Mouse (Mus musculus) heart, embryonic 14.5 days (tissue): ENCODE measurements around the gene Sox18. TPM values are rescaled to one million over a fixed set of nuclear protein-coding genes. Genes with fewer than 3 reads are reported as not detected.

Source experiments
- ATAC-seq: fragments of 200-750 bp; cut with Nextera tagmentation; 2 replicates; pipeline ENCODE4 v1.8.0; 2017; ENCODE audit warnings: low read depth, moderate TSS enrichment; ENCODE audit not compliant: insufficient number of reproducible peaks, insufficient read depth, low FRiP score
- H3K27ac ChIP-seq, 2 experiments: fragments of 200-500 bp in 1 of 2; fragments of 300-500 bp in 1 of 2; sonication (generic) in 1 of 2; replicated peaks in 1 of 2; 2 replicates each; pipeline ENCODE4 v1.5.1; 2012 to 2014; ENCODE audit warnings: low read depth in 2 of 2, low read length in 2 of 2, control low read depth in 1 of 2, mild to moderate bottlenecking in 1 of 2, mixed read lengths in 1 of 2; ENCODE audit not compliant: control insufficient read depth in 1 of 2, insufficient read depth in 1 of 2
- H3K27me3 ChIP-seq: fragments of 300-500 bp; sonication (generic); 2 replicates; pipeline ENCODE4 v1.6.1; 2014; ENCODE audit warnings: mild to moderate bottlenecking, low read length, control low read depth; ENCODE audit not compliant: control insufficient read depth, insufficient read depth
- H3K36me3 ChIP-seq: fragments of 300-500 bp; sonication (generic); 2 replicates; pipeline ENCODE4 v1.6.1; 2014; ENCODE audit warnings: mild to moderate bottlenecking, control low read depth, low read length, mixed read lengths; ENCODE audit not compliant: control insufficient read depth, insufficient read depth
- H3K4me1 ChIP-seq, 2 experiments: fragments of 200-500 bp in 1 of 2; fragments of 300-500 bp in 1 of 2; sonication (generic) in 1 of 2; 2 replicates each; pipeline ENCODE4 v1.6.1; 2012 to 2014; ENCODE audit warnings: low read length in 2 of 2, control low read depth in 1 of 2, mixed read lengths in 1 of 2; ENCODE audit not compliant: control insufficient read depth in 2 of 2, insufficient read depth in 2 of 2
- H3K4me2 ChIP-seq: fragments of 300-500 bp; sonication (generic); 2 replicates; pipeline ENCODE4 v1.6.1; 2014; ENCODE audit warnings: mild to moderate bottlenecking, low read length
- H3K4me3 ChIP-seq, 2 experiments: fragments of 200-500 bp in 1 of 2; fragments of 300-500 bp in 1 of 2; sonication (generic) in 1 of 2; 2 replicates each; pipeline ENCODE4 v1.5.1; 2012 to 2014; ENCODE audit warnings: low read length in 2 of 2, mild to moderate bottlenecking in 2 of 2, control low read depth in 1 of 2, low read depth in 1 of 2, moderate library complexity in 1 of 2; ENCODE audit not compliant: control insufficient read depth in 1 of 2, insufficient read depth in 1 of 2
- H3K9ac ChIP-seq: fragments of 300-500 bp; sonication (generic); 2 replicates; pipeline ENCODE4 v1.6.1; 2014; ENCODE audit warnings: mild to moderate bottlenecking, low read length
- H3K9me3 ChIP-seq: fragments of 300-500 bp; sonication (generic); 2 replicates; pipeline ENCODE4 v1.6.1; 2016; ENCODE audit warnings: low read length, control low read depth; ENCODE audit not compliant: control insufficient read depth
- WGBS: fragments of 180-500 bp; shearing (Covaris S2); extraction: QIAGEN DNeasy Blood & Tissue Kit; methylation state at CpG from one replicate; pipeline ENCODE4 v1.1.7; 2014; 5-methylcytosine and 5-hydroxymethylcytosine counted together
- polyA plus RNA-seq: library from polyadenylated mRNA; unstranded; fragments of >200 nt; fragmentation: Nextera tagmentation; extraction: Ambion mirVana; gene quantifications from 2 replicates; pipeline ENCODE4 v1.2.1, GENCODE M21; 2014

Sox18 gene
- polyA plus RNA-seq, 1 experiment from 2014 or later, result 44.1 TPM

- Histone ChIP-seq H3K36me3 (0 out of 2 replicates have a peak, but pooled peaks cover 3% of the 10 kb centered on the region), H3K4me1 (peaks cover 12% of the 10 kb centered on the region in 2 experiments), H3K4me3 (peak overlapping the region; percentile 69 to 71), H3K27me3 (no peaks in the 10 kb centered on the region), H3K9ac (peak overlapping the region; percentile 90), H3K9me3 (no peaks in the 10 kb centered on the region), H3K4me2 (peak overlapping the region; percentile 83), H3K27ac (peak overlapping the region in 1 of 2 experiments; percentile 65; a peak in 1 of 4 replicates)
- WGBS, result 11% methylated on average over 7 of the region's 7 CpGs
- ATAC-seq, result peak; percentile 7; the same call in 1 of the 2 replicates
Measured at GRCm38 (mm10) chr2:181680716-181681117, 9.3 kb upstream of the Sox18 start.

GRCm38 (mm10) chr2:181679951-181680715, 8.7 kb upstream of the Sox18 start, which contains the start of gene Tcea2:
TSS of gene Tcea2 (plus strand) at chr2:181680310.
- under 1% methylated on average over 55 of the region's 69 CpGs for WGBS
- Histone ChIP-seq H3K4me1 (peaks cover 17 to 18% of the 10 kb centered on the region in 2 experiments), H3K27me3 (no peaks in the 10 kb centered on the region), H3K9ac (peak within 1 kb of the TSS; percentile 90), H3K4me3 (peak within 1 kb of the TSS; percentile 69 to 71), H3K27ac (peak within 1 kb of the TSS; percentile 17 to 65; a peak in 3 of 4 replicates), H3K9me3 (no peaks in the 10 kb centered on the region), H3K4me2 (peak within 1 kb of the TSS; percentile 83), H3K36me3 (no peaks in the 10 kb centered on the region)
- ATAC-seq, result peak; percentile 9

- WGBS, result 45% methylated on average over 1 of the region's 1 CpGs
- Histone ChIP-seq H3K4me1 (peaks cover 17 to 19% of the 10 kb centered on the region in 2 experiments), H3K9ac (no peak overlapping the region), H3K4me3 (no peak overlapping the region), H3K27ac (no peak overlapping the region), H3K27me3 (peaks cover 9% of the 10 kb centered on the region; the same call in 1 of the 2 replicates), H3K9me3 (no peaks in the 10 kb centered on the region), H3K36me3 (no peaks in the 10 kb centered on the region), H3K4me2 (no peak overlapping the region)
- 0 out of 2 replicates have a peak, but pooled peaks have one; percentile 29 for ATAC-seq
Measured at GRCm38 (mm10) chr2:181678780-181679179, 7.3 kb upstream of the Sox18 start.

- ATAC-seq, result no peak
- no peaks in the 10 kb centered on the region for H3K9me3 ChIP-seq
- no peak overlapping the region for H3K9ac ChIP-seq
- H3K4me1 ChIP-seq, result peaks cover 17 to 19% of the 10 kb centered on the region in 2 experiments
- H3K27ac ChIP-seq, result peak overlapping the region; percentile 46 to 61; a peak in 3 of 4 replicates
- H3K36me3 ChIP-seq, result no peaks in the 10 kb centered on the region
- H3K4me3 ChIP-seq, result no peak overlapping the region
- no peak overlapping the region for H3K4me2 ChIP-seq
- WGBS, result 39% methylated on average over 3 of the region's 3 CpGs
- H3K27me3 ChIP-seq, result peaks cover 13% of the 10 kb centered on the region
Measured at GRCm38 (mm10) chr2:181677755-181678098, 6.3 kb upstream of the Sox18 start.

GRCm38 (mm10) chr2:181677096-181677754, 5.8 kb upstream of the Sox18 start:
- Histone ChIP-seq H3K4me2 (no peak overlapping the region), H3K4me1 (peaks cover 17 to 19% of the 10 kb centered on the region in 2 experiments), H3K27ac (peak overlapping the region; percentile 46 to 61; a peak in 3 of 4 replicates), H3K27me3 (peaks cover 18% of the 10 kb centered on the region), H3K9ac (no peak overlapping the region; the same call in 1 of the 2 replicates), H3K9me3 (no peaks in the 10 kb centered on the region), H3K36me3 (no peaks in the 10 kb centered on the region), H3K4me3 (no peak overlapping the region)
- ATAC-seq, result peak; percentile 11; the same call in 1 of the 2 replicates
- WGBS, result 53% methylated on average over 5 of the region's 5 CpGs

- ATAC-seq, result no peak
- 65% methylated on average over 2 of the region's 2 CpGs for WGBS
- no peak overlapping the region for H3K4me2 ChIP-seq
Measured at GRCm38 (mm10) chr2:181676424-181676823, 5.0 kb upstream of the Sox18 start.

GRCm38 (mm10) chr2:181675454-181675853, 4.0 kb upstream of the Sox18 start:
- Histone ChIP-seq H3K9ac (peak overlapping the region; percentile 58), H3K27me3 (peaks cover 36% of the 10 kb centered on the region), H3K4me1 (peaks cover 15 to 26% of the 10 kb centered on the region in 2 experiments), H3K4me2 (peak overlapping the region; percentile 62), H3K36me3 (no peaks in the 10 kb centered on the region), H3K27ac (peak overlapping the region; percentile 68 to 72), H3K9me3 (no peaks in the 10 kb centered on the region), H3K4me3 (peak overlapping the region; percentile 18 to 28)
- peak; percentile 49; the same call in 1 of the 2 replicates for ATAC-seq
- 3% methylated on average over 14 of the region's 14 CpGs for WGBS

More at GRCm38 (mm10) chr2:181676424-181676823, 5.0 kb upstream of the Sox18 start:
- Histone ChIP-seq H3K4me3 (no peak overlapping the region), H3K9me3 (no peaks in the 10 kb centered on the region), H3K9ac (no peak overlapping the region), H3K27me3 (peaks cover 26% of the 10 kb centered on the region), H3K4me1 (peaks cover 19 to 22% of the 10 kb centered on the region in 2 experiments), H3K36me3 (no peaks in the 10 kb centered on the region), H3K27ac (peak overlapping the region; percentile 68 to 72; a peak in 3 of 4 replicates)
